Mouse (Mus musculus): ENCODE data around the gene Rlf.
"Not testable (repeated sequence)": the region's sequence is repeated elsewhere in the genome, so short reads cannot be mapped to it uniquely, and the experiment has no call there.

The Rlf gene

DNA sequence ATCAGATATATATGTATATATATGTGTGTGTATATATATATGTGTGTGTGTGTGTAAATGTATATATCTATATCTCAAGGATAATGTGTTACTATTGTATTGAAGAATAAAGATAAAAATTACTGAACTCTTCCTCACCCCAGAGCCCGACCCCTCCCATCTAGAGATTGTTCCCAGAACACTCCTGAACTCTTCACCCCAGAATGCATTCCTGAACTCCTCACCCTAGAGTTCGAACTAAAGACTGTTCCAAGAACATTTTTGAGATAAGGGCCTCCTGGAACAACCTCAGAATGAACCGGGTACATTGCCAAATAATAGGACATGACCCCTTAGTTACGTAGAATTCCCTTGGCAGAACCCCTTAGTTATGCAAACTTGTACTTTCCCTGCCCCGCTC lies 48.2 kb downstream of the Rlf start:
- DNase-seq (ENCODE audit: low spot score) = not testable (repeated sequence)

DNA sequence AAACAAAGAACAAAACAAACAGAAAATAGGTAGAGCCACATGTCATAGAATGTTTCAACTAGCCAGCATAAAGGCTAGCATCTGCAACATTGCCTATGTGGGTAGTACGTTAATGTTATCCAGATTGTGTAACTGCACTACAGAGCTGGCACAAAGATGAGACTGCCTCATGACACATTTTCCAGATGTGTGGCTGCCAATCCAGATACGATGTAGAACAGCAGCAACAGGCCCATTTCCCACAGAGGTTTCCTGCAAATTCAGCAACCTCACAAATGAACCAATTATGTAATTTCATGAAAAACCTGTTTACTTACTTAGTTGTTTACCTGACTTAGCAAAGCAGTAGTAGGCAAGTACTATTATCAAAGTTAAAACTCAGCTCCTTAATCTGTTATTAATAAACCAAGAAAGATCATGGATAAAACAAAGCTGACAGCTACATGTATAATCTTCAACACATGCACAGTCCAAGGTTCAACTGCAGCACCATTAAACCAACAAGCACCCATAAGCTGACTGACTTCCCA lies 51.3 kb downstream of the Rlf start:
- DNase-seq (ENCODE audit: low spot score) = no peak

DNA sequence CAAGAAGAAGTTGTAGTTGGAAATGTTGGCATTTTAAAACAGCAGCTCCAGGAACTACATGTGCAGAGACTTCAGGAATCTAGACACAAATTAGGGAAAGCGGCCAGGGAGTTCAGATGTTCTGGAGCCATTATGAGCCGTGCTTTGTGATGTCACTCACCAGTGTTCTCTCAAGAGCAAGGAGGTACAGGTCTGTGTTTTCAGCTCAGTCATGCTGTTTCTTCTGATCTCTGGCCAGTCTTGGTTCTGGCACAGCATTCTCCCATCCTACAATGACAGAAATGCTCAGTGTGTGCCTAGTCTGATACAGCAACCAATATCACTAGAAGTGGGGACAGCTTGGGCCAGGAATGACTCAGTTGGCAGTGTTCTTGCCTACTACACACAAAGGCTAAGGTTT lies 105.8 kb downstream of the Rlf start, which contains the start of gene Tmco2:
Gene Tmco2 (minus strand): TSS at position 101 of the 400 bp plus-strand sequence.
- no peak for DNase-seq (ENCODE audit: low spot score)

DNA sequence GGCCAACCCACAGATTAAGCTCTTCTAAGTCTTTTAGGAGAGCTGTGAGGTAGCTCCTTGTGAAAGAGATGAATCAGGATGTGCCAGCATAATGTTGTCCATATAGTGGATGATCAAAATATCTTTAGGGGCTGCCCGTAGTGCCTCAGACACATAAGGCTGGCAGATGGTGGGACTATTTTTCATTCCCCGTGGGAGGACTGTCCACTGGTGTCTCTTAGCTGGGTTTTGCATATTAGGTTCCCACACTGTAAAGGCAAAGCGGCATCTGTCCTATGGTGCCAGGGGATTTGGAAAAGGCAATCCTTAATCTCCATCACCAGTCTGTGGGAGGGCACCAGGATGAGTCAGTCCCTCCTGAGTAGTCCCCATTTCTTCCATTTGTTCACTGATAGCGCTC lies 111.6 kb downstream of the Rlf start:
- no peak for DNase-seq (ENCODE audit: low spot score)

DNA sequence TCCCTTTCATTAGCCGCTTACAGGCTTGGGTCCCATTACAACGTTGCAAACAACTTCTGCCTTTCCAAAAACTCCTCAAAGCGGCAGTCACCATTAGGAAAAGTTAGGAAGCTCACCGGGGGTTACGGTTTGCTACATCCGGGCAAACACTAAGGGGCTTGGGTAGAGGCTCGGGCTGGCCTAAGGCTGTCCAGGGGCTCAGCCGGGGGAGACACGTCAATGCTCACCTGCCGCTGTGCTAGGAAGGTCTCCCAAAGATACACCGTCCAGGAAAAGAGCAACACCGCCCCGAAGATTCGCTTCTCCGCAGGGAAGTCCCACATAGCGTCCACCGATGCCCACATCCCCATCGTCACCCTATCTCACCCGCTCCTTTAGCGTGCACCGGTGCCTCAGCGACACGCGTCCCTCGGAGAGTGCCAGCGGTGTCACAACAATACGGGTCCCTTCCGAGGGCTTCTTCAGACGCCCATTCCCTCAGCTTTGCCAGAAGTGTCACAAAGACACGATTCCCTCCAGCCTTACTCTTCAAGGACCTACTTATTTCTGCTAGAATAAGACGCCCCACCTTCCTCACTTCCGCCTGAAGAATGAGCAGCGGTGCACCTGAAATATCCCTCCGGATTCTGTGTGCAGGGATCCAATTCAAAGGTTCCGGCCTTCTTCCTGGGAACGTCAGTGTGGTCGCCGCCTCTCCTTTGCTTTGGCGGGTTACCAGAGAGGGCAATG lies 117.1 kb downstream of the Rlf start, which contains the start of gene Zmpste24:
Gene Zmpste24 (minus strand): TSS at position 592 of the 729 bp plus-strand sequence.
- peak; percentile 95 for DNase-seq (ENCODE audit: low spot score)
